Mouse (Mus musculus) embryonic facial prominence, embryonic 13.5 days (tissue): ENCODE measurements around the gene Hspa12a. TPM values are rescaled to one million over a fixed set of nuclear protein-coding genes. Genes with fewer than 3 reads are reported as not detected.

Source experiments
- ATAC-seq: fragments of 200-750 bp; cut with Nextera tagmentation; 2 replicates; pipeline ENCODE4 v1.8.0; 2017; ENCODE audit warnings: low read depth; ENCODE audit not compliant: insufficient number of reproducible peaks, insufficient read depth, low FRiP score, low TSS enrichment
- H3K27ac ChIP-seq: fragments of 300-500 bp; sonication (generic); 2 replicates; pipeline ENCODE4 v1.5.1; 2015; ENCODE audit warnings: moderate library complexity, mild to moderate bottlenecking, inconsistent platforms
- H3K27me3 ChIP-seq: fragments of 300-500 bp; sonication (generic); 2 replicates; pipeline ENCODE4 v1.6.1; 2015; ENCODE audit warnings: mild to moderate bottlenecking, inconsistent platforms
- H3K36me3 ChIP-seq: fragments of 300-500 bp; sonication (generic); 2 replicates; pipeline ENCODE4 v1.6.1; 2015; ENCODE audit warnings: mild to moderate bottlenecking, inconsistent platforms
- H3K4me1 ChIP-seq: fragments of 300-500 bp; sonication (generic); 2 replicates; pipeline ENCODE4 v1.6.1; 2015; ENCODE audit warnings: inconsistent platforms
- H3K4me2 ChIP-seq: fragments of 300-500 bp; sonication (generic); 2 replicates; pipeline ENCODE4 v1.6.1; 2015; ENCODE audit warnings: moderate library complexity, mild to moderate bottlenecking, inconsistent platforms
- H3K4me3 ChIP-seq: fragments of 300-500 bp; sonication (generic); 2 replicates; pipeline ENCODE4 v1.5.1; 2015; ENCODE audit warnings: mild to moderate bottlenecking, inconsistent platforms
- H3K9ac ChIP-seq: fragments of 300-500 bp; sonication (generic); 2 replicates; pipeline ENCODE4 v1.6.1; 2015; ENCODE audit warnings: mild to moderate bottlenecking, inconsistent platforms
- H3K9me3 ChIP-seq: fragments of 300-500 bp; sonication (generic); 2 replicates; pipeline ENCODE4 v1.6.1; 2016; ENCODE audit warnings: inconsistent platforms
- WGBS: fragments of 180-500 bp; shearing (Covaris S2); methylation state at CpG from one replicate; pipeline ENCODE4 v1.1.7; 2015; ENCODE audit warnings: mixed read lengths; 5-methylcytosine and 5-hydroxymethylcytosine counted together
- polyA plus RNA-seq: library from polyadenylated mRNA; unstranded; fragments of >200 nt; fragmentation: Nextera tagmentation; extraction: Ambion mirVana; gene quantifications from 2 replicates; pipeline ENCODE4 v1.2.1, GENCODE M21; 2015

The Hspa12a gene
- polyA plus RNA-seq, 1 experiment from 2014 or later, result 3.8 TPM

GRCm38 (mm10) chr19:58815179-58815922 lies 128.1 kb downstream of the Hspa12a start:
- Histone ChIP-seq H3K4me2 (no peak overlapping the region), H3K9ac (no peak overlapping the region), H3K36me3 (no peaks in the 10 kb centered on the region), H3K27me3 (no peaks in the 10 kb centered on the region), H3K9me3 (no peaks in the 10 kb centered on the region), H3K4me3 (no peak overlapping the region), H3K27ac (no peak overlapping the region), H3K4me1 (no peaks in the 10 kb centered on the region)
- ATAC-seq, result no peak
- 83% methylated on average over 13 of the region's 13 CpGs for WGBS

DNA sequence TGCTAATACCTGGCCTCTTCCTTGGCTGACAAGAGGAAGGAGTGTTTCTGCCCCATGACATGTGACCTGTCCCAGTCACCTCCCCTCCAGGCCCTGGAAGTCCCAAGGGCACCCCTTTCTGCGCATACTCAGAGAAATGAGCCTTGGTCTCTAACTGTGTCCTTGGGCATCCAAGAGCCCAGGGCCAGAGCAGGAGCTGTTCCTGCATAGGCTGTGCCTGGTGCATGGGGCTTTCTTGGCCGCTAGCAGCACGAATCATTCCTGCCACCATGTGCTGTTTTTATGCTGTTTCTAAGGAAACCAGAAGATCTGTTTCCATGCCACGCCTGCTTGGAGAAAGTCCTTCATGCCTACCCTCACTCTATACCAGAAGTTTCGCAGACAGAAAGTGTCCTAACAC lies 132.9 kb downstream of the Hspa12a start:
- Histone ChIP-seq H3K27ac (no peak overlapping the region), H3K4me2 (no peak overlapping the region), H3K27me3 (no peaks in the 10 kb centered on the region), H3K9me3 (no peaks in the 10 kb centered on the region), H3K4me1 (no peaks in the 10 kb centered on the region), H3K36me3 (no peaks in the 10 kb centered on the region), H3K4me3 (no peak overlapping the region), H3K9ac (no peak overlapping the region)
- ATAC-seq, result no peak
- 81% methylated on average over 5 of the region's 5 CpGs for WGBS

DNA sequence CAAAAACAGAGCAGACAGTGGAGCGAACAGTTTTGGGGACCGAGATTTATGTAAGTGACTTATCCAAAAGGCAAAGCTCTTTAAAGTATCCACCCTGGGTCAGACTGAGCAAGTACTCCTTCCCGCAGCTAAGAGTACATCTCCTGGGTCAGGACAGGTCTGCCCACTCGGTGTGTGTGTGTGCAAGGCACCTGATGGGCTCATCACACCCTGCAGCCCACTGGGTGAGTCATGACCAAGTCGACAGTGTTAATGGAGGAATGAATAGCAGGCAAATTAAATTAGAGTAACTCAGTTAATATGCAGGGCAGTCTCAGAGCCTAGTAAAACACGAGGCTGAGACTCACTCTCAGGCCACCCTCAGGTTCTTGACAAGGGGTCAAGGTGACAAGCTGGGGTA lies 134.6 kb downstream of the Hspa12a start:
- H3K27me3 ChIP-seq, result no peaks in the 10 kb centered on the region
- 78% methylated on average over 6 of the region's 6 CpGs for WGBS
- H3K27ac ChIP-seq, result no peak overlapping the region
- ATAC-seq, result no peak
- no peaks in the 10 kb centered on the region for H3K36me3 ChIP-seq
- no peaks in the 10 kb centered on the region for H3K9me3 ChIP-seq
- H3K4me1 ChIP-seq, result no peaks in the 10 kb centered on the region
- no peak overlapping the region for H3K4me2 ChIP-seq
- H3K4me3 ChIP-seq, result no peak overlapping the region
- no peak overlapping the region for H3K9ac ChIP-seq

- H3K9me3 ChIP-seq, result no peaks in the 10 kb centered on the region
- H3K9ac ChIP-seq, result no peak overlapping the region
- no peak overlapping the region for H3K4me2 ChIP-seq
- H3K4me3 ChIP-seq, result no peak overlapping the region
- H3K4me1 ChIP-seq, result no peaks in the 10 kb centered on the region
- no peak for ATAC-seq
- WGBS, result 5% methylated on average over 3 of the region's 3 CpGs
- no peaks in the 10 kb centered on the region for H3K36me3 ChIP-seq
- no peaks in the 10 kb centered on the region for H3K27me3 ChIP-seq
- H3K27ac ChIP-seq, result no peak overlapping the region
Measured at GRCm38 (mm10) chr19:58806364-58806763, 137.1 kb downstream of the Hspa12a start.

- no peak for ATAC-seq
- H3K4me2 ChIP-seq, result no peak overlapping the region
- 84% methylated on average over 9 of the region's 9 CpGs for WGBS
- H3K27ac ChIP-seq, result no peak overlapping the region
- H3K27me3 ChIP-seq, result no peaks in the 10 kb centered on the region
- no peaks in the 10 kb centered on the region for H3K9me3 ChIP-seq
- no peaks in the 10 kb centered on the region for H3K4me1 ChIP-seq
- H3K9ac ChIP-seq, result no peak overlapping the region
- H3K36me3 ChIP-seq, result no peaks in the 10 kb centered on the region
- no peak overlapping the region for H3K4me3 ChIP-seq
Measured at GRCm38 (mm10) chr19:58805191-58805779, 138.2 kb downstream of the Hspa12a start.

DNA sequence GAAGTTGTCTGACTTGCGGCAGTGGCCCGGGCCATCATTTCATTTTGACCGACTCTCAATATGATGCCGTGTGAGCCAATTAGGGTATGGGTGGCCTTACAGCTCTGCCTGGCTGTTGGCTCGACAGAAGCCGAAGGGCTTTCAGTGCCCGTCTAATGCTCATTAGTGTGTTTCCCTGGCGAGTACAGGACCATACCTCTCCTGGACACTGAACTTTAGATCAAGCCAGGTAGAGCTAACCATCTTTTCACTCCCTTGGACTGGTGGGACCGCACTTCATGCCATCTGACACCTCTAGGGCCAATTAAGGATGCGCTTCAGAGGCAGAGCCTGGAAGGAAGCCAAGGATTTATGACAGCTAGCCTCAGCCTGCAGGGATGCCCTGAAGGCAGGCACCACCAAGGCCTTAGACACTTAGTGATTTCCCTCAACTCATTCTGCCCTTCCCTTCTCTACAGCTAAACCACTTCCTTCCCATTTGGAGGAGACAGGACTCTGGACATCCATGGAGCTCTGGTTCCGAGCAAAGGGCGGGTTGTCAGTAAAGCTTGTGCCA lies 148.3 kb downstream of the Hspa12a start:
- H3K9ac ChIP-seq, result no peak overlapping the region
- H3K4me2 ChIP-seq, result no peak overlapping the region
- H3K36me3 ChIP-seq, result peaks cover 7% of the 10 kb centered on the region
- no peaks in the 10 kb centered on the region for H3K9me3 ChIP-seq
- 76% methylated on average over 12 of the region's 12 CpGs for WGBS
- no peak overlapping the region for H3K4me3 ChIP-seq
- no peak for ATAC-seq
- no peaks in the 10 kb centered on the region for H3K27me3 ChIP-seq
- 0 out of 2 replicates have a peak, but pooled peaks cover 9% of the 10 kb centered on the region for H3K4me1 ChIP-seq
- H3K27ac ChIP-seq, result no peak overlapping the region

DNA sequence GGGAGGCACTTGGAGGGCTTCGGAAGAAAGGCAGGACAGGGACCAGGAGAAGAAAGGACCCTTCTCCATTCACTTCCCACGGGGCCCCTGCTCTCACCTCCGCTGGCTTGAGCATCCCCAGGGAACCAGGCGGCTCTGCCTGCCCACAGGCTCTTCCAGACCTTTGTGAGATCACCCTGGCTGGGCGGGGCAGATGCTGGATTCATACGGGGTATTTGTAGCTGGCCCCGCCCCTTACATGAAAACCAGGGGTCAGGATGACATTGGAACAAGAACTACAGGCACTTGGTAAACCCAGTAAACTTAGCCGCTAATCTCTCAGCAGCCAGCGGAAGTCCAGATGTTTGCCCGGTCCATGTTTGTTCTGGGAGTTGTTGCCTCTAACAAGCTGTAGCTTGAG lies 149.2 kb downstream of the Hspa12a start, which contains the start of gene 1700019N19Rik:
Gene 1700019N19Rik (minus strand): TSS at position 178 of the 400 bp plus-strand sequence.
- no peak within 1 kb of the TSS for H3K27ac ChIP-seq
- no peak within 1 kb of the TSS for H3K4me3 ChIP-seq
- ATAC-seq, result no peak
- no peaks in the 10 kb centered on the region for H3K9me3 ChIP-seq
- H3K27me3 ChIP-seq, result no peaks in the 10 kb centered on the region
- H3K36me3 ChIP-seq, result peaks cover 3% of the 10 kb centered on the region
- 0 out of 2 replicates have a peak, but pooled peaks cover 9% of the 10 kb centered on the region for H3K4me1 ChIP-seq
- H3K4me2 ChIP-seq, result no peak within 1 kb of the TSS
- no peak within 1 kb of the TSS for H3K9ac ChIP-seq
- 43% methylated on average over 10 of the region's 10 CpGs for WGBS

DNA sequence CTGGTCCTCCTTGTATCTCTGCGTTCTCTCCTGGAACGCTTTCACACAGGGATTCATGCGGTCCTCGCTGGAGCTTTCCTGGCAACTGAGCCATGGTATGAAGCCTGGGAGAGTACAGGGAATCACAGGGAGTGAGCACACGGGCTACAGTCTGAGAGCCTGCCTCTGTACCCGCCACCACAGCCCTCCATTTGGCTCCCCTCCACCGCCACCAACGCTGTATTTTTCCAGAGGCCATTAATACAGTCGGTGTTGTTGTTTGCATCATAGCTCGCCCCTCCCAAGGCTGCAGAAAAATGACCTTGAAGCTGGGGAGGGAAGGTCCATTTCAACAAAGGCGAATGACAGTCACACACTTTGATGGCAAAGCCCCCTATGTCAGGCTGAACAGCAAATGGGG lies 154.3 kb downstream of the Hspa12a start:
- no peak for ATAC-seq
- no peak overlapping the region for H3K4me2 ChIP-seq
- WGBS, result 80% methylated on average over 11 of the region's 11 CpGs
- no peak overlapping the region for H3K9ac ChIP-seq
- no peaks in the 10 kb centered on the region for H3K9me3 ChIP-seq
- H3K4me1 ChIP-seq, result 0 out of 2 replicates have a peak, but pooled peaks cover 1% of the 10 kb centered on the region
- no peaks in the 10 kb centered on the region for H3K27me3 ChIP-seq
- no peak overlapping the region for H3K4me3 ChIP-seq
- no peaks in the 10 kb centered on the region for H3K36me3 ChIP-seq
- no peak overlapping the region for H3K27ac ChIP-seq

- H3K9ac ChIP-seq, result no peak overlapping the region
- 50% methylated on average over 7 of the region's 7 CpGs for WGBS
- no peak for ATAC-seq
Measured at GRCm38 (mm10) chr19:58783938-58784337, 159.5 kb downstream of the Hspa12a start.

DNA sequence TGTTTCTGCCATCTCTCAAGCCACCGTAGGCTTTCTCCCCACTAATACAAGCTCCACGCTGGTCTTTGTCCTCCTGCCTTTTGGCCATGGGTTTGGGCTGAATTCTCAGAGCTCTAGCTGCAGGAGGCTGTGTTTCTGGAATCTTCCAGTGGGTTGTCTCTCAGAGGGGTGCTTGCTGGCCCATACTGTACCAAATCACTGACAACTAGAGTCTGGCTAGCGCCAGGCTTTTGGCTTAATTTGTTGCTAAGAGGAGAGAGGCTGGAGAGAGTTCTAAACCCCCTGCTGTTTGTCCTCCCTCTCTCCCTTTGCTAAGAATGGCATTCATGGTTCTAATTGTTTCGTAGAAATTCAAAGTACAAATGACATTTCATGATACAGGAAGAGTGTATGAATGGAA lies 161.9 kb downstream of the Hspa12a start:
- Histone ChIP-seq H3K27me3 (no peaks in the 10 kb centered on the region), H3K4me3 (no peak overlapping the region), H3K9me3 (no peaks in the 10 kb centered on the region), H3K4me2 (no peak overlapping the region), H3K4me1 (peaks cover 2% of the 10 kb centered on the region; the same call in 1 of the 2 replicates), H3K9ac (no peak overlapping the region), H3K27ac (no peak overlapping the region), H3K36me3 (no peaks in the 10 kb centered on the region)
- 55% methylated on average over 4 of the region's 4 CpGs for WGBS
- ATAC-seq, result no peak

More at GRCm38 (mm10) chr19:58783938-58784337, 159.5 kb downstream of the Hspa12a start:
- Histone ChIP-seq H3K27ac (no peak overlapping the region), H3K4me2 (no peak overlapping the region), H3K4me3 (no peak overlapping the region), H3K36me3 (no peaks in the 10 kb centered on the region), H3K27me3 (no peaks in the 10 kb centered on the region), H3K9me3 (no peaks in the 10 kb centered on the region), H3K4me1 (peaks cover 2% of the 10 kb centered on the region; the same call in 1 of the 2 replicates)

GRCm38 (mm10) chr19:58776461-58776860 lies 167.0 kb downstream of the Hspa12a start:
- 72% methylated on average over 5 of the region's 5 CpGs for WGBS
- no peak for ATAC-seq
- no peak overlapping the region for H3K4me2 ChIP-seq
- no peaks in the 10 kb centered on the region for H3K27me3 ChIP-seq
- H3K4me1 ChIP-seq, result no peaks in the 10 kb centered on the region
- no peaks in the 10 kb centered on the region for H3K36me3 ChIP-seq
- no peak overlapping the region for H3K9ac ChIP-seq
- H3K9me3 ChIP-seq, result no peaks in the 10 kb centered on the region
- no peak overlapping the region for H3K27ac ChIP-seq
- H3K4me3 ChIP-seq, result no peak overlapping the region

DNA sequence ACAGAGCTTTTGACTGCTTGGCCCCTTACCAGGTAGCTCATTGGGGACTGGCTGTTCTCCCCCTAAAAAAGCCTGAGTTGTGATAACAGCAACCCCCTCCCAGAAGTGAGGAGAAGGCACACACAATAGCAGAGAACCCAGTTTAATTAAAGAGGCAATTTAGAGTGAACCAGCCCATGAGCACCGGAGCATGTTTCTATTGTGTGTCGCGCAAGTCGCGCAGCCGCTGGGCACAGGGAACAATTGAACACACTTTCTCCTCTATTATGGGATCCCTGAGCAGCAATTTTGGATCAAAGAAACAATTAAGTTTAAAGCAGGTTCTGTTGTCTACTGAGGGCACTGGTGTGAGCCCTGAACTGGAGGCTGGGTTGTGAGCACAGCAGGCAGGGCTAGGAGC lies 176.1 kb downstream of the Hspa12a start:
- peaks cover 16% of the 10 kb centered on the region; the same call in 1 of the 2 replicates for H3K4me1 ChIP-seq
- 70% methylated on average over 6 of the region's 6 CpGs for WGBS

More for the DNA sequence above, 176.1 kb downstream of the Hspa12a start:
- no peak for ATAC-seq
- no peak overlapping the region for H3K9ac ChIP-seq
- no peak overlapping the region for H3K4me3 ChIP-seq
- no peaks in the 10 kb centered on the region; the same call in 1 of the 2 replicates for H3K27me3 ChIP-seq
- no peaks in the 10 kb centered on the region for H3K36me3 ChIP-seq
- H3K27ac ChIP-seq, result no peak overlapping the region
- H3K4me2 ChIP-seq, result no peak overlapping the region
- no peaks in the 10 kb centered on the region for H3K9me3 ChIP-seq
